Mouse (Mus musculus) G1E (cell line): ENCODE measurements around the gene Dchs2. TPM values are rescaled to one million over a fixed set of nuclear protein-coding genes. Genes with fewer than 3 reads are reported as not detected.

Experiments used
- ATAC-seq: 2 replicates; pipeline ENCODE4 v1.8.0; 2016; ENCODE audit warnings: mild to moderate bottlenecking; ENCODE audit not compliant: insufficient number of reproducible peaks, poor library complexity, low FRiP score, severe bottlenecking; ENCODE audit errors: extremely low read depth
- DNase-seq: peaks from one replicate; pipeline ENCODE4 v3.0.0; 2012; ENCODE audit warnings: low spot score
- H3K27me3 ChIP-seq: 2 replicates; pipeline ENCODE4 v1.6.1; 2012; ENCODE audit warnings: mild to moderate bottlenecking, low read length, inconsistent platforms; ENCODE audit not compliant: insufficient read depth
- H3K36me3 ChIP-seq: replicated peaks from 2 replicates; pipeline ENCODE3; 2012; ENCODE audit warnings: mild to moderate bottlenecking, inconsistent platforms
- H3K4me1 ChIP-seq: 2 replicates; pipeline ENCODE4 v1.6.1; 2012; ENCODE audit warnings: low read depth, low read length, inconsistent platforms, mixed read lengths; ENCODE audit not compliant: insufficient read depth
- H3K4me3 ChIP-seq: 2 replicates; pipeline ENCODE4 v1.5.1; 2012; ENCODE audit warnings: low read depth, mild to moderate bottlenecking, inconsistent platforms, low read length, moderate library complexity, mixed read lengths
- H3K9me3 ChIP-seq: replicated peaks from 2 replicates; pipeline ENCODE4 v1.6.1; 2012; ENCODE audit warnings: inconsistent platforms
- CTCF ChIP-seq: IDR thresholded peaks from 2 replicates; pipeline ENCODE4 v1.5.1; 2012; ENCODE audit warnings: low read depth, low read length, inconsistent platforms, mixed read lengths
- GATA1 ChIP-seq: IDR thresholded peaks from 2 replicates; pipeline ENCODE4 v1.6.1; 2012; ENCODE audit warnings: borderline replicate concordance, low read length, inconsistent platforms, mixed read lengths
- GATA2 ChIP-seq: IDR thresholded peaks from 2 replicates; pipeline ENCODE4 v1.6.1; 2012; ENCODE audit warnings: low read depth, low read length, inconsistent platforms, borderline replicate concordance
- POLR2AphosphoS5 ChIP-seq: IDR thresholded peaks from 2 replicates; pipeline ENCODE4 v1.6.1; 2012; ENCODE audit warnings: low read depth, low read length, inconsistent platforms; ENCODE audit not compliant: insufficient replicate concordance
- TAL1 ChIP-seq: conservative IDR thresholded peaks from 2 replicates; pipeline ENCODE4 v1.6.1; 2012; ENCODE audit warnings: low read depth, low read length, inconsistent platforms, mixed read lengths
- polyA plus RNA-seq: library from polyadenylated mRNA; stranded (reverse); fragments of >175 nt; gene quantifications from 2 replicates; pipeline ENCODE4 v1.2.3, GENCODE M21; 2012
- total RNA-seq, 2 experiments: library from RNA; stranded (forward) in 1 of 2; stranded (reverse) in 1 of 2; fragments of 200-1000 nt in 1 of 2; fragments of >200 nt in 1 of 2; fragmentation: Nextera tagmentation in 1 of 2; gene quantifications; 2 replicates each; pipeline ENCODE4 v1.2.3; 2014 to 2017

Dchs2 gene
- total and polyA plus RNA-seq, 3 experiments, result 0.05 TPM; not detected in 2

- ATAC-seq (no peak), DNase-seq (no peak)
- Histone ChIP-seq H3K9me3 (peaks cover 20% of the 10 kb centered on the region), H3K27me3 (no peaks in the 10 kb centered on the region), H3K36me3 (no peaks in the 10 kb centered on the region), H3K4me3 (no peak overlapping the region), H3K4me1 (no peaks in the 10 kb centered on the region)
- TF ChIP-seq GATA2, result no peak
- no peak for TF ChIP-seq CTCF
- TF ChIP-seq POLR2AphosphoS5, result no peak
- no peak for TF ChIP-seq TAL1
- TF ChIP-seq GATA1, result no peak
Observed at GRCm38 (mm10) chr3:83127088-83127725, 541 bp upstream of the Dchs2 start.

GRCm38 (mm10) chr3:83128449-83128922, 738 bp downstream of the Dchs2 start:
- TF ChIP-seq TAL1 (no peak), POLR2AphosphoS5 (no peak), GATA2 (no peak), GATA1 (no peak), CTCF (no peak)
- no peak for ATAC-seq
- no peaks in the 10 kb centered on the region for H3K27me3 ChIP-seq
- no peaks in the 10 kb centered on the region for H3K36me3 ChIP-seq
- H3K9me3 ChIP-seq, result peaks cover 20% of the 10 kb centered on the region
- H3K4me3 ChIP-seq, result no peak overlapping the region; the same call in 1 of the 2 replicates
- no peaks in the 10 kb centered on the region for H3K4me1 ChIP-seq
- no peak for DNase-seq

DNA sequence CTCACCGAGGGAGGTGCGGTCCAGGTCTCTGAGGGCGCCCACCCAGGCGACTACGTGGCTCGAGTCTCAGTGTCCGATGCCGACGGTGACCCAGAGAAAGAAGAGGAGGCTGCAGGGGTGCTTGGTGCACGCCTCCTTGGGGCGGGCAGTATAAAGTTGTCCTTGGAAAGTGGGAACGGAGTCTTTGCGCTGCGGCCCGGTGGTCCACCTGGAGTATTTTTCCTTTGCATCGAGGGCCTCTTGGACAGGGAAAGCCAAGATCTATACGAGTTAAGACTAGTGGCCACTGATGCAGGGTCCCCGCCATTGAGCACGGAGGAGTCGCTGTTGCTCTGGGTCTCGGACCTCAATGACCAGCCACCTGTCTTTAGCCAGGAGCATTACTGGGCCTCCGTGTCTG, 1.4 kb downstream of the Dchs2 start:
- H3K27me3 ChIP-seq, result no peaks in the 10 kb centered on the region
- H3K9me3 ChIP-seq, result peaks cover 20% of the 10 kb centered on the region
- TF ChIP-seq TAL1 (no peak), POLR2AphosphoS5 (no peak), GATA1 (no peak), GATA2 (no peak), CTCF (no peak)
- no peak overlapping the region; the same call in 1 of the 2 replicates for H3K4me3 ChIP-seq
- ATAC-seq (no peak), DNase-seq (no peak)
- no peaks in the 10 kb centered on the region for H3K36me3 ChIP-seq
- no peaks in the 10 kb centered on the region for H3K4me1 ChIP-seq

- H3K27me3 ChIP-seq, result no peaks in the 10 kb centered on the region
- no peak for ATAC-seq
- no peak overlapping the region for H3K4me3 ChIP-seq
- DNase-seq, result no peak
- TF ChIP-seq GATA2 (no peak), GATA1 (no peak), TAL1 (no peak), POLR2AphosphoS5 (no peak), CTCF (no peak)
- H3K4me1 ChIP-seq, result no peaks in the 10 kb centered on the region
- H3K36me3 ChIP-seq, result no peaks in the 10 kb centered on the region
- no peaks in the 10 kb centered on the region for H3K9me3 ChIP-seq
Observed at GRCm38 (mm10) chr3:83136413-83136812, 8.7 kb downstream of the Dchs2 start.

GRCm38 (mm10) chr3:83138820-83139219, 11.1 kb downstream of the Dchs2 start:
- TF ChIP-seq GATA1, result no peak
- TF ChIP-seq CTCF, result no peak
- TF ChIP-seq TAL1, result no peak
- TF ChIP-seq POLR2AphosphoS5, result no peak
- no peak for TF ChIP-seq GATA2
- no peak for DNase-seq
- H3K27me3 ChIP-seq, result no peaks in the 10 kb centered on the region
- no peak for ATAC-seq
- H3K4me1 ChIP-seq, result no peaks in the 10 kb centered on the region
- no peaks in the 10 kb centered on the region for H3K9me3 ChIP-seq
- H3K36me3 ChIP-seq, result no peaks in the 10 kb centered on the region
- H3K4me3 ChIP-seq, result no peak overlapping the region

GRCm38 (mm10) chr3:83145610-83146009, 17.9 kb downstream of the Dchs2 start:
- Histone ChIP-seq H3K27me3 (peaks cover 3% of the 10 kb centered on the region; the same call in 1 of the 2 replicates), H3K4me3 (no peak overlapping the region), H3K9me3 (no peaks in the 10 kb centered on the region; the same call in 1 of the 2 replicates), H3K4me1 (no peaks in the 10 kb centered on the region), H3K36me3 (no peaks in the 10 kb centered on the region)
- ATAC-seq, result no peak
- DNase-seq, result no peak
- TF ChIP-seq GATA1, result no peak
- TF ChIP-seq POLR2AphosphoS5, result no peak
- no peak for TF ChIP-seq GATA2
- no peak for TF ChIP-seq CTCF
- TF ChIP-seq TAL1, result no peak
